Mouse (Mus musculus): ENCODE measurements around the gene Hsd17b2. TPM values are rescaled to one million over a fixed set of nuclear protein-coding genes. Genes with fewer than 3 reads are reported as not detected.

Hsd17b2 gene
- polyA plus RNA-seq (2017; shearing (Covaris generic)): not detected

GRCm38 (mm10) chr8:117701859-117702258, at the start of gene Hsd17b2:
Gene Hsd17b2, plus strand, starts transcription at chr8:117701904.

GRCm38 (mm10) chr8:117673430-117673830, 28.3 kb upstream of the Hsd17b2 start, which contains the start of gene Sdr42e1:
Gene Sdr42e1, minus strand, starts transcription at chr8:117673689.

GRCm38 (mm10) chr8:117801443-117802298, 100.0 kb downstream of the Hsd17b2 start, which contains the start of gene Mphosph6:
Gene Mphosph6, minus strand, starts transcription at chr8:117801943.

Other genes starting within 250 kb of the Hsd17b2 start
- 0.07 TPM for gene Plcg2, start 203.6 kb upstream of the Hsd17b2 start, polyA plus RNA-seq (2017; shearing (Covaris generic))
- gene Sdr42e1, start 28.2 kb upstream of the Hsd17b2 start, polyA plus RNA-seq (2017; shearing (Covaris generic)): 1.8 TPM
- gene Mphosph6, start 100.0 kb downstream of the Hsd17b2 start, polyA plus RNA-seq (2017; shearing (Covaris generic)): 21.5 TPM

Data from naive thymus-derived CD4-positive, alpha-beta T cell, adult 5 months (primary cell).